Mouse (Mus musculus) monocyte, adult 2 months (primary cell): ENCODE results near the gene Zfp712.

Source experiments
- DNase-seq, 2 experiments: peaks; one replicate each; pipeline ENCODE4 v3.0.0; 2022; ENCODE audit warnings: low spot score in 2 of 2, low read depth in 1 of 2

Zfp712 gene

DNA sequence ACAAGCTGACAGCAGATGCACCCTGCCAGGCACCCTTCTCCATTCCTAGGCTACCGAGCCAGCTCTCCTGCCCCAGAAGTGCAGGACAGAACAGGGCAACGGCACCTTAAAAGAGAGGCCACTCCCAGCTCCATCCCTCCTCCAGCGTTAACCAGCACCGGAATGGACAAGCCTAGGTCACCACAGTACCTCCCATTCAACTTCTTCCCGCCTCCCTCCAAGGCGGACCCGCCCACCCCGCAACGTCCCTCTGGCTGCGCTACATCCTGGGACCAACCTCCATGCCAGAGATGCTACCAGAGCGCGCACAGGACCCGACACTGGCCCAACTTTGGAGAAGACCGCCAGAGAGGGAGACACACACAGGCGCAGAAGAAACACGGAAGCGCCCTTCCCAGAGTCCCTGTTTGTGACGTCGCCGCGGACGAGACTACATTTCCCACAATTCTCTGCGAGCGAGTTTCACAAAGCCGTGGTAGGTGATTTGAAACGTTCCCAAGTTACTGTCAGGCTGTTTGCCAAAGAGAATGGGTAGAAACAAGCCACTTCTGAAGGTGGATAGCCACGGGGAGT, at the start of gene Zfp712:
Gene Zfp712, minus strand, starts transcription at position 385 of the 573 bp plus-strand sequence.
- peak; percentile 61 to 73 for DNase-seq

DNA sequence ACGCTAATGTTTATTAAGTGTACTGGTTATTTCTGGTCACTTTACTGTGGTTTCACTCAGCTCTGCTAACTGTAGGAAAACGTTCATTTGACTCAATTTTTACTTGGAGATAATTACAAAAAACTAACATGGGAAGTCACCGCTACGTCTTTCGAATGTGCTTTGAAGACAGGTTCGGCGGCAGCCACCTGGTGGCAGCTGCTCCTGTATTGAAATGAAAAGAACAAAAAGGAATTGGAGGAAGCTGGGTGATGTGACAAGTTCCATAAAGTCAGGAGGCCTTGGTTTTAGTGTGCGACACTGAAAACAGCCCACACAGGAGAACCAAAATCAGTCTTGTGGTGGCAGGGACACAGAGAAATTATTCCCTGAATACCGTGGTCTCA, 47.8 kb upstream of the Zfp712 start:
- DNase-seq: peak in 1 of 2 experiments; percentile 27

DNA sequence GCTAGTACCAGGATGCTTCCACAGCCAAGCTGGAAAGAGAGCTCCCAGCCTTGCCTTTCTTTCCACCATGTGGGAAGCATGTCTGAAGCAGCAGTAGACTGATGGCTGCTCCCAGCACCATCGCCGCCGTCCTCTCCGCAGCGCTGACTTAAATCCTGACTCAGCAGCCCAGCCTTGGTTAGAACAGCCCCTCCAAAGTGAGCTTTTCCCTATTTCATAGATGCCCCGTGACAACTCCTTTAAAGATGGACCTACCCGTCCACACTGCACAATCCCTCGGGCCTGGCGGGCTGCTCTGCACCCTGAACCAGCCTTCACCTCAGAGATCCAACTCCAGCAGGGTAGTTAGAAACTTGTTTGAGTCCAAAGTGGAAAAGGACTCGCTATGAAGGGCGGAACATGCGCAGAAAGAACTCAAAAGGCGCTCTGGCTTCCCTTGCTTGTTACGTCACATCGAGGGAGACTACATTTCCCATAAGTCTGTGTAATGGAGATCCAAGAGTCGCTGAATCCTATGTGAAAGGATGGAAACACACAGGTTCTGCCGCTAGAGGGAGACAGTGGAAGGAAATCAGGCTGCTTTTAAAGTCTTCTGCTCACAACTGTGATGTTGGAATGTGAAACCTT, 47.3 kb upstream of the Zfp712 start, which contains the start of gene Gm28557:
Gene Gm28557, minus strand, starts transcription at position 411 of the 627 bp plus-strand sequence.
- peak; percentile 68 to 75 for DNase-seq

DNA sequence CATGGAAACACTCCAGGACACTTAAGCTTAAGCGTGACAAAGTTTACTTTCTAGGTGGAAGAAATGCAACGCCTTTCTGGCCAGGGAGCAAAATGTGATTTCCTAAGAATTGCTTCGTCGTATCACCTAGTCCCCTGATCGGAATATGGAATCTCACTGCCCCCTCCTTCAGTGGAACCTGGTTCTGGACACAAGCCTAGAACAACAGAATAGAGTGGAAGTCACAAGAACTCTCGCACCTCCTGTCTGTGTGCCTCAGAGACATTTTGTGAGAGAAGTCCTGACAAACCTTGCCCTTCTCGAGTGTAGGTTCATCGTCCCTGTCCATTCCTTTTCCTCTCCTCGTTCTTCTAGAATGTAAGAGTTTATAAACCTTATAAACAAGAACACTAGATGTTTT, 46.7 kb upstream of the Zfp712 start:
- DNase-seq: no peak

DNA sequence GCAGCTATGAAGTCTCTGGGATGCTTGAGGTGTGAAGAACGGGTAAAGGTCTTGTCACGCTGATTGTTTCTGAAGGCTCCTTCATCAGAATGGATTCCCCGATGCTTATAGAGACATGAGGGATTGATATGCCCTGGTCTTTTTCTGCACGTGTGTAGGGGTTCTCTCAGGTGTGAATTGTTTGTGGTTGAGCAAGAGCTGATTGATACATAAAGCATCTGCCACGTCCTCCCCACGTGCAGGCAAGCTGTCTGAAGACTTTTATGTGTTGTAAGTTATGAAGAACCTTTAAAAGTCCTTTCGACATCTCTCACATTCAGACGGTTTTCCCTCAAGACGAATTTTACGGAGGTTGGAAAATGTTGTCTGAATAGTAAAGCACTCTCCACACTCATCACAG, 36.9 kb upstream of the Zfp712 start, which contains the start of gene Zfp708:
Gene Zfp708, minus strand, starts transcription at position 101 of the 400 bp plus-strand sequence.
- no peak for DNase-seq

DNA sequence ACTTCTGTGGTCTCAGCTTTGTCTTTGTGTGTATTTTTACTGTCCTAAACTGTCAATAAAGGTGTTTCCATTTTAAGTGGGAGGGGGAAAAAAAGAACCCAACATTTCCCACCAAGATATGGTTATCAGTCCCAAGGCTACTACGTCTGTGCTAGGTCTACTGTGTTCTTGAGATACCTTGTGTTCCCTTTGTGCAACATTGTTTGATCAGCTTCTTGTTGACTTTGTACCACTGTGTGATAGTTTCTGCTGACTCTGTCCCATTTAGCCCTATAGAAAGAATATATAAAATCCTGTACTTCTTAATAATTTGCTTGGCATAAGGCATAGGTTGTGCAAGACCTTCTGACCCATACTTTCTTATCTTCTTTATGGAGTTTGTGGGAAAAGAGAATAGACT, 29.2 kb upstream of the Zfp712 start:
- no peak for DNase-seq

DNA sequence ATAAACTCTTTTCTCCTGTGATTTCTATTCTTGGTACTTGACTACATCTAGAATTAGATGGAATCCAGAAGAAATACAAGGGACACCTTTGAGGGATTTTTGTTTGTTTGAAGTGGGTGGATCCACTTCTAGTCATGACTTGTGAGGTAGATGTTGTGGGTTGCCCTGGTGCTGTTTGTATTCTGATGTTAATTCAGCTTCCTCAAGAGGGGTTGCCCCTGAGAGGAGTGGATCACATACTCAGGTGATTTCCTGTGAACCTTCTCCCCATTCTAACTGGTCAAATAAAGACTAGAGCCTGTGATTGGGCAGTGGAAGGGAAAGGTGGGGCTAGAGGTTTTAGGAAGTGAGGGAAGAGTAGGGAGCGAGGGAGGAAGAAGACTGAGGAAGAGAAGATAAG, 21.0 kb upstream of the Zfp712 start:
- DNase-seq: no peak

DNA sequence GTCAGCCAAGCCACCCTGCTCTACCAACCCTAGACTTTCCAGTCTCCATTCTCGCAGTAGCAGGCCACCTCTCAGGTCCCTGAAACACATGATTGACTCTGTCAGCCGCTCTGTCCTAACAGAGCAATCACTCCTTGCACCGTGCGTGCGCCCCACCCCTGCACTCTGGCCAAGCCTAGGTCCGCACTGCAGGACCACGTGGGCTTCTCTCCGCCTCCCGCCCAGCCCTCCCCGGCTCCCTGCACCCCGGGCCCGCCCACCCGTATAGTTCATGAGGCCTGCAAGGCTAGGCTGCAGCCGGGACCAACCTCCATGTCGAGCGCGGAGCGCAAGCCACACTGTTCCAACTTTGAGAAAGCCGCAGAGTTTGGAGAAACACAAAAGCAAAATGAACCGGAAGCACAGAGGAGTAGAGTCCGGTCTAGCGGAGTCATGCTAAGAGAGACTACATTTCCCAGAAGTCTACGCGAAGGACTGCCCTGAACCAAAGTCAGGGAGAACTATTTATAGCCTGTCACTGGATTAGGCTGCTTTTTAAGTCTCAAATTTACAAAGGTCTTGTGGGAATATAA, 20.3 kb upstream of the Zfp712 start:
- peak; percentile 12 to 26 for DNase-seq

DNA sequence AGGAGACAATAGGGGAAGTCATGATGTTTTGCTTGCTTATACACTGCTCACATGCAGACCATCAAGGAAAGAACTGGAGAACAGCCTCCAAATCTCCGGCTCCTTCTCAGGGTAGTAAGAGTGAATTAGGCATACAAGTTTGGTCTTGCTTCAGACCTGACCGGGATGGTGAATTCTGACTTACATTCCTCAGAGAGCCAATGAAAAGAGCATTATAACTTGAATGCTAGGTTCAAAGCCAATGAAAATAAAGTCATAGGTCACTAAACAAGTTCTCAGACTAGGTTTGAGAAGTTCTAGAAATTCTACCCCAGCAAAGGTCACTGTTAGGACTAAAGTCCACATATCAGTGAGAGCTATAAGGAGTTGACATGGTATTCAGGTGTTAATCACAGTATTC, 16.3 kb upstream of the Zfp712 start:
- no peak for DNase-seq

DNA sequence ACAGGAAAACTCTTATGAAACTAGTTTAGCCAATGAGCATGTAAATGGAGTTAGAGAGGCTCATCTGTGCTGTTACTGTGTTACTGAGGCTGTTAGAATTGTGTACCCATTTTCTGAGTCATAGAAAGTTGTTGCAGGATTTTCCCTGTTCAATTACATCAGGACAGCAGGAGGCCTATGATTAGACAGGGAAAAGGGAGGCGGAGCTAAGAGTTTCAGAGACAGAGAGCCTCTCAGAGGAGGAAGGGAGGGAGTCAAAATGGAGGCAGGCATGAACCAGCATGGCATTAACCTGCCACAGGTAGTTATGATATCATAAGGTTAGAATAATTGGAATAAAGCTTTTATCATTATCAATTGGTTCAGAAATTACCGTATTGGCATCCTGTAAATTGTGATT, 11.8 kb upstream of the Zfp712 start:
- DNase-seq: no peak

DNA sequence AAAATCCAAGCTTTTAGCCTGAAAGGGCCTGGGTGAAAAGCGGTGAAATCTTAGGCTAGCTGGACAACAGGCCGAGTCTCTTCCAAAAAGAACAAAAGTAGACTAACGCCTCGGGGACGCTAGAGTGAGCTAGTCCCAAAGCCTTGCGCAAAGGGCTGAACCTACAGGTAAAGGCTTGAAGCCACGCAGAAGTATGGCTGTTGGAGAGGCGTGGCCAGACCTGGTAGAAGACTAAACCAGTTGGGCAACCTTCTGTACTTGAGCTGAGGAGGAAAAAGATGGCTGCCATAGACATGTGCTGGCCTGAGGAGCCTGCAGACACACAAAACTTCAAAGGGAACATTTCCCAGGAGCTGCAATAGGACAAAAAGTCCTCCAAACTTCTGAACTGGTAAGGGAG, 4.4 kb upstream of the Zfp712 start:
- DNase-seq: no peak

DNA sequence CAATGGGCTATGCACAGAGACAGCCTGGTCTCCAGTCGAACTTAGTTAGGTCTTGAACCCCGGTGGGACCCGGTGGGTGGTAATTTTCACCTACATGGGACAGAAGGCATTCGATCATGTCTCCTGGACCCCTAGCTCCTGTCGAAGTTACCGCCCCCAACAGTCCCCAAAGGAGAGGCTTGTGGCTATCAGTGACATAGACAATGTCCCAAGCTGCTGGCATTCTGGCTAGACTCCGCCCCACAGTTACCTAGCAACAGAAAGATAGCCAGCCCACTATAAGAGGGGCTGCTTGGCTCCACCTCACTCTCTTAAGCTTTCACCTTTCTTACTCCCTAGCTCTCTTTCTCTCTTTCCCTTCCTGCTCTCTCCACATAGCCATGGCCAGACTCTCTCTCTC, 1.5 kb upstream of the Zfp712 start:
- DNase-seq: no peak

DNA sequence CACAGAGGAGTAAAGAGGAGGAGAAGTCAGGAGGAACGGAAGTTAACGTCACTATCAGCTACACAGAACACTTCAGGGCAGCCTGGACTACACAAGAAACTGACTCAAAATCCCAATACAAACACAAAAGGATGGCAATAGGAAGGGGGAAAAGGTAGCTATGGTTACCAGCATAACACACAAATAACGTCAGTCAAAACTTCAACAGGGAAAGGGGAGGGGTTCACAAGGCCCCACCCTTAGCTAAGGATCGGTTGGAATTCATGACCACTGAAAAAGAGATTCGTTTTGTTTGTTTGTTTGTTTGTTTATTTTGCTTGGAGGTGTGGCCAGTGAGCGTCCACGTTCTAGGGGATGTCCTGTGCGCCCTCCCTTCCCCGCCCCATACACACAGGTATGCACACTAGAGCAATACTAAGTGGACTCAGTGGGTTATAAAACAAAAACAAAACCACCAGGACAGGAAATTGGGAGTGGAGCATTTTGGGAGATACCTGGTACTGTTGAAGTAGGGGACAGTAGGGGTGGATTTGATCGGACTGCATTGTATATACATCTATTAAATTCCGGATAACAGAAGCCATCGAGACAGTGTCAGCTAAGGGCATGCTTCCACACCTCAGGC, 697 bp downstream of the Zfp712 start:
- no peak for DNase-seq
